Mouse (Mus musculus) embryonic fibroblast, embryonic 13.5 days (primary cell): Measurements from ENCODE around the gene Crybb1.

Experiments
- CTCF ChIP-seq: IDR thresholded peaks from 2 replicates; pipeline ENCODE4 v1.5.1; 2011; ENCODE audit warnings: mild to moderate bottlenecking, control low read depth, low read length, moderate library complexity, borderline replicate concordance; ENCODE audit not compliant: insufficient read depth
- POLR2A ChIP-seq: IDR thresholded peaks from 2 replicates; pipeline ENCODE4 v1.6.1; 2011; ENCODE audit warnings: low read depth, mild to moderate bottlenecking, control low read depth, low read length, moderate library complexity

GRCm38 (mm10) chr5:112237866-112238570 is 17.6 kb upstream of the Crybb1 start:
- no peak for TF ChIP-seq CTCF
- TF ChIP-seq POLR2A = no peak
